Mouse (Mus musculus) intestine, embryonic 16.5 days (tissue): ENCODE results near the gene Mgat5. TPM values are rescaled to one million over a fixed set of nuclear protein-coding genes. Genes with fewer than 3 reads are reported as not detected.

Experiments used
- ATAC-seq: fragments of 200-750 bp; cut with Nextera tagmentation; 2 replicates; pipeline ENCODE4 v1.8.0; 2017; ENCODE audit warnings: moderate TSS enrichment, moderate library complexity
- H3K27ac ChIP-seq: fragments of 300-500 bp; sonication (generic); 2 replicates; pipeline ENCODE4 v1.5.1; 2014; ENCODE audit warnings: mild to moderate bottlenecking, low read length
- H3K27me3 ChIP-seq: fragments of 300-500 bp; sonication (generic); replicated peaks from 2 replicates; pipeline ENCODE4 v1.6.1; 2014; ENCODE audit warnings: low read length, control low read depth, mixed read lengths; ENCODE audit not compliant: control insufficient read depth, insufficient read depth
- H3K36me3 ChIP-seq: fragments of 300-500 bp; sonication (generic); 2 replicates; pipeline ENCODE4 v1.6.1; 2014; ENCODE audit warnings: low read length, control low read depth; ENCODE audit not compliant: control insufficient read depth, insufficient read depth
- H3K4me1 ChIP-seq: fragments of 300-500 bp; sonication (generic); 2 replicates; pipeline ENCODE4 v1.6.1; 2014; ENCODE audit warnings: low read length, control low read depth, mixed read lengths; ENCODE audit not compliant: control insufficient read depth, insufficient read depth
- H3K4me2 ChIP-seq: fragments of 300-500 bp; sonication (generic); 2 replicates; pipeline ENCODE4 v1.6.1; 2014; ENCODE audit warnings: low read depth, low read length, control low read depth
- H3K4me3 ChIP-seq: fragments of 300-500 bp; sonication (generic); 2 replicates; pipeline ENCODE4 v1.5.1; 2014; ENCODE audit warnings: mild to moderate bottlenecking, low read length
- H3K9ac ChIP-seq: fragments of 300-500 bp; sonication (generic); 2 replicates; pipeline ENCODE4 v1.6.1; 2014; ENCODE audit warnings: low read depth, low read length
- H3K9me3 ChIP-seq: fragments of 300-500 bp; sonication (generic); 2 replicates; pipeline ENCODE4 v1.6.1; 2016; ENCODE audit warnings: low read length, control low read depth; ENCODE audit not compliant: control insufficient read depth
- WGBS: fragments of 180-500 bp; shearing (Covaris S2); extraction: QIAGEN DNeasy Blood & Tissue Kit; methylation state at CpG from one replicate; pipeline ENCODE4 v1.1.7; 2014; 5-methylcytosine and 5-hydroxymethylcytosine counted together
- polyA plus RNA-seq: library from polyadenylated mRNA; unstranded; fragments of >200 nt; fragmentation: Nextera tagmentation; extraction: Ambion mirVana; gene quantifications from 2 replicates; pipeline ENCODE4 v1.2.1, GENCODE M21; 2015

Gene Mgat5
- polyA plus RNA-seq, 1 experiment from 2014 or later: 5.9 TPM

DNA sequence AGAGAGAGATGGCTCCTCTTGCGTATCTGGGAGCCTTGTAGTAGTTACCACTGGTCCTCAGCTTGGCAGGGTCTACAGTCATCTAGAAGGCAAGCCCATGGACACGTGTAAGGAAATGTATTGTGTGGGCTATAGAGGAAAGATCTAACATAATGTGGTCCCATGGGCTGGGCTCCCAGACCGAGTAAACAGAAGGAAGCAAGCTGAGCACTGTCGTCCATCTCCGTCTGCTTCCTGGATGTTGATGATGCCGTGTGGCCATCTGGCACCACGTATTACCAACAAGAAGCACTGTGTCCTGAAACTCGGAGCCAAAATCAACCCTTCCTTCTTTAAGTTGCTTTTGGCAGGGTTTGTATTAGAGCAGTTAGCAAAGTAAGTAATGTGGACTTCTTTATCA is 163.7 kb downstream of the Mgat5 start:
- Histone ChIP-seq H3K27me3 (no peaks in the 10 kb centered on the region), H3K4me3 (no peak overlapping the region), H3K9me3 (no peaks in the 10 kb centered on the region), H3K27ac (no peak overlapping the region), H3K4me1 (no peaks in the 10 kb centered on the region), H3K4me2 (no peak overlapping the region), H3K36me3 (0 out of 2 replicates have a peak, but pooled peaks cover 3% of the 10 kb centered on the region), H3K9ac (no peak overlapping the region)
- ATAC-seq: no peak
- 71% methylated on average over 8 of the region's 8 CpGs for WGBS

DNA sequence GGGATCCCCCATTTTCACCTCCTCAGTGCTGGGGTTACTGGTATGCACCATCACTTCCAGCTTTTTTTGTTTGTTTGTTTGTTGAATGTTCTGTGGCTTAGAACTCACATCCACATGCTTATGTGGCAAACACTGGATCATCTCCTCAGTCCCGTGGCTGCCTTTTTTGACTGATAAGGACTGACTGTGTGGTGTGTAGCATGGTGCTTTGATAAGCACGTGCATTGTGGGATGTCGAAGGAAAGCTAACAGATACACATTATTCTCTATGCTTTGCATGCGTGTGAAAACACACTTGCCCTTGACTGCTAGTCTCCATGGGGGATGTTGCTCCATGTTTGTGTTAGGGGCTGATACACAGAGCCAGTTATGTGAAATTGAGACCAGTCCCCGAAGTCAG is 164.7 kb downstream of the Mgat5 start:
- Histone ChIP-seq H3K27ac (no peak overlapping the region), H3K27me3 (no peaks in the 10 kb centered on the region), H3K9me3 (no peaks in the 10 kb centered on the region), H3K36me3 (0 out of 2 replicates have a peak, but pooled peaks cover 3% of the 10 kb centered on the region), H3K4me1 (no peaks in the 10 kb centered on the region), H3K9ac (no peak overlapping the region), H3K4me3 (no peak overlapping the region), H3K4me2 (no peak overlapping the region)
- WGBS: 95% methylated on average over 5 of the region's 5 CpGs
- no peak for ATAC-seq

DNA sequence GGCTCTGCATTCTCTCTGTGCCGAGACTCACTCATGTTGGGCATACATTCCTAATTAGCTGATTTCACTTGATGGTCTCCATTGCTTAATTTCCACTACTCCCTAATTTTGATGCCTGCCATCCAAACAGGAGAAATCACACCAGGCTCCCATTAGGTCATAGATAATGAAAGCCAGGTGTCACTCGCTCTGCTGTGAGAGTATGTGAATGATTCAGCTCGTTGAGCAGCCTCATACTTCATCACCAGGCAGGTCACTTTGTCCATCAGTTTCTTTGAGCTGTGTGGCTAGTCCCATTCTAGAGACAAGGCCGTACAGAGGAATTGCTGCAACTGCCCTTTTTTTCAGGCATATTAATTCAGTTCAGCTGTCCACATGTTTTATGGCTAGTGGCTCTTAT is 167.3 kb downstream of the Mgat5 start:
- ATAC-seq: no peak
- no peaks in the 10 kb centered on the region for H3K36me3 ChIP-seq
- no peaks in the 10 kb centered on the region for H3K27me3 ChIP-seq
- no peak overlapping the region for H3K9ac ChIP-seq
- H3K4me3 ChIP-seq: no peak overlapping the region
- no peaks in the 10 kb centered on the region for H3K9me3 ChIP-seq
- no peak overlapping the region for H3K4me2 ChIP-seq
- 77% methylated on average over 4 of the region's 4 CpGs for WGBS
- H3K4me1 ChIP-seq: no peaks in the 10 kb centered on the region
- no peak overlapping the region for H3K27ac ChIP-seq

DNA sequence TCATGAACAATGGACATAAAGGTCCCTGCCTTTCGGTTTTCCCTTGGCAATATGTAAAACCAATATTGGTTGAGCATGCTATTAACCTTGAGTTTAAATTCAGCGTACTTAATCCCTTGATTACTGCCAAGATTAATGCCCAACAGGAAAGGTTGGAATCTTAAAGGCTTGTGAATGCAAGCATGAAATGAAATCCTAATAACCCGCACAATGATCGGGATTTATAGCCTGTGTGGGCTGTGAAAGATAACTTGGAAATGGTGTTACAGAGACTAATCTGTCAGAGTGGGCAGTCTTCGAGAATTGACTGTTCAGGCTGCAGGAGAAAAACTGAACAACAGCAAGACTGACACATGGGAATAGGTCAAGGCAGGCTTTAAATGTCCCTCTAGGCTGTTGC is 168.7 kb downstream of the Mgat5 start:
- 67% methylated on average over 5 of the region's 5 CpGs for WGBS
- H3K4me3 ChIP-seq: no peak overlapping the region
- no peaks in the 10 kb centered on the region for H3K9me3 ChIP-seq
- no peak for ATAC-seq
- H3K4me1 ChIP-seq: no peaks in the 10 kb centered on the region
- no peak overlapping the region for H3K27ac ChIP-seq
- H3K9ac ChIP-seq: no peak overlapping the region
- no peaks in the 10 kb centered on the region for H3K27me3 ChIP-seq
- H3K36me3 ChIP-seq: no peaks in the 10 kb centered on the region
- no peak overlapping the region for H3K4me2 ChIP-seq

DNA sequence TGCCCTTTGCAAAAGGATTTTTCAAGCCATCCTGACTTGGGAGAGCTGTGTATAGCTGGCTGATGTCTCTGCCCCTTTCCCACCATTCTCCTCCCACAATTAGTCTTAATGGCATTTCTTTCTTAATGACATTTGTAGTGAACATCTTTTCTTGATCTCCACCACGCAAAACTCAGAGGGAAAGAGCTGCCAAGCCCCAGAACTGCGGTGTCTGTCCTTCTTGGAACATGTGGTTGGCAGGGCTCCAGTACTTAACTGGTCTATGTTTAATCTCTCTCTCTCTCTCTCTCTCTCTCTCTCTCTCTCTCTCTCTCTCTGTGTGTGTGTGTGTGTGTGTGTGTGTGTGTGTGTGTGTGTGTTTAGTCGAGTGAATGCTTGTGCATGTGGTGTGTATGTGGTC is 169.3 kb downstream of the Mgat5 start:
- H3K4me2 ChIP-seq: no peak overlapping the region
- no peaks in the 10 kb centered on the region for H3K4me1 ChIP-seq
- H3K9me3 ChIP-seq: no peaks in the 10 kb centered on the region
- no peak overlapping the region for H3K4me3 ChIP-seq
- ATAC-seq: no peak
- no peak overlapping the region for H3K9ac ChIP-seq
- 56% methylated on average over 3 of the region's 3 CpGs for WGBS
- H3K27me3 ChIP-seq: no peaks in the 10 kb centered on the region
- no peaks in the 10 kb centered on the region for H3K36me3 ChIP-seq
- no peak overlapping the region for H3K27ac ChIP-seq

DNA sequence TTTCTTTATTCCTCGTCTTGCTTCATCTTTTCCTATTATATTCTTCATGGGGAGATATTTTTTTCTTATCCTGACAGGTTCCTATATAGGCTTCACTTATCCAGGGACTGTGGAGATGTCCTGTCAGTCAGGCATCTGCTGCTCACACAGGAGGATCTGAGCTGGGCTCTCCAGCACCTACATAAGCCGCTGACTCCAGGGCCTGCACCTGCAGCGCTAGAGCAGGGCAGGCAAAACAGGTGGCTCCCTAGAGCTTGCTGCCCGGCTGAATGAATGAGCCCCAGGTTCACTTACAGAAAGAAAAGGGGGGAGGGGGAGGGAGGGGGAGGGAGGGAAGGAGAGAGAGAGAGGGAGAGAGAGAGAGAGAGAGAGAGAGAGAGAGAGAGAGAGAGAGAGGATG is 175.3 kb downstream of the Mgat5 start:
- H3K4me3 ChIP-seq: no peak overlapping the region
- H3K36me3 ChIP-seq: no peaks in the 10 kb centered on the region
- no peaks in the 10 kb centered on the region for H3K9me3 ChIP-seq
- WGBS: 46% methylated on average over 4 of the region's 4 CpGs
- H3K27me3 ChIP-seq: no peaks in the 10 kb centered on the region
- ATAC-seq: no peak
- no peak overlapping the region for H3K9ac ChIP-seq
- no peak overlapping the region for H3K27ac ChIP-seq
- peaks cover 5% of the 10 kb centered on the region; the same call in 1 of the 2 replicates for H3K4me1 ChIP-seq
- no peak overlapping the region for H3K4me2 ChIP-seq

DNA sequence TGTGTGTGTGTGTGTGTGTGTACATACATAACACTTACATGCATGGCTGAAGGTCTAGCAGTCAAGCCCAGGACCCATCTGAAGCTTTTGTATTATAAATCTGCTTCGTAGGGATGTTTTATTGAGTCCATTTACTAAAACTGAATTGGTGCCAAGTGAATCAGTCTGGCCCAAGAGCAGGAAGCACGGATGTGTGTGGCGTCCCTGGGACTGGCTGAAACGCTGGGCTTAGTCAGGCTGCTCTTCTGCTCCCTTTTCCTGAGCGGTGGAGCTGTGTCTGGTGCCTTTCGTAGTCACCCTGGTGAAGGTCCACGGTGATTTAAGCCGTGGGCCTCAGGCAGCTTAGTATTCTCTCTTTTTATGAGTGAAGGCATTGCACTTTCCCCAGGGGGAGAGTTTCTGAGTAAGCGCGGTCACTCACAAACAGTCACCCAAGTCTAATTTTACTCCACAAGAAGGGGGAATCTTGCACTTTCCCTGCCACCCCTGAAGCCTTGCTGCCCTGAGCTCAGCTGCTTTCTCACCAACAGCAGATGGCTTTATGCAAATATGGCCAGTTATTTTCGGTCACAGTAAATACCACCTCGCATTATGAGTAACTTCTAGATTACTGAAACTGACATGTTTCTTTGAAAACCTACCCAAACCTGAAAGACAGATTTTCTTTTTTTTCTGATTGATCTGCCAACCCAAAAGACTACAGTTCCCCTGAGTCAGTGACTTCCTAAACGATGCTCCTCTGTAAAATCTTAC is 176.1 kb downstream of the Mgat5 start:
- Histone ChIP-seq H3K36me3 (no peaks in the 10 kb centered on the region), H3K4me3 (no peak overlapping the region), H3K4me1 (peaks cover 5% of the 10 kb centered on the region; the same call in 1 of the 2 replicates), H3K9ac (no peak overlapping the region), H3K4me2 (no peak overlapping the region), H3K27me3 (no peaks in the 10 kb centered on the region), H3K9me3 (no peaks in the 10 kb centered on the region), H3K27ac (no peak overlapping the region)
- WGBS: 50% methylated on average over 13 of the region's 13 CpGs
- peak; percentile 59 for ATAC-seq

DNA sequence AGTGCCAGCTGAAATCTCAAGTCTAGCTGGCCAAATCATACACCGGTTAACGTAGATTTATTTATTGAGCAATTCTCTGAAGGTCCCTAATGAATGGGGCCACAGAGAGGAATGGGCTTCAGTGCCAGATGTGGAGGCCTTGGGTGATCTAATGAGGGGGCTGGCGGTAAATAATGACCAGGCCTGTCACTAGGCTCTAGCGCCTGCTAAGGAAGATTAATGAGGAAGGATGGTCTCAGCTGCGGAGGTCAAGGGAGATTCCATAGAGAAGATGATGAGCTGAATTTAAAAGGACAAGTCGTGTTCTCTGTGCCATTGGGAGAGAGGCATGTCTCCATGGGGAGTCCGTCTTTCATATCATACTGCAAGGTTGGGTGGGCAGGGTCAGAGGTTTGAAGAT is 178.3 kb downstream of the Mgat5 start:
- no peak overlapping the region for H3K27ac ChIP-seq
- no peak overlapping the region for H3K9ac ChIP-seq
- no peaks in the 10 kb centered on the region for H3K9me3 ChIP-seq
- ATAC-seq: no peak
- H3K36me3 ChIP-seq: no peaks in the 10 kb centered on the region; the same call in 1 of the 2 replicates
- H3K4me1 ChIP-seq: peaks cover 5% of the 10 kb centered on the region; the same call in 1 of the 2 replicates
- H3K27me3 ChIP-seq: no peaks in the 10 kb centered on the region
- no peak overlapping the region for H3K4me3 ChIP-seq
- no peak overlapping the region for H3K4me2 ChIP-seq
- 74% methylated on average over 7 of the region's 7 CpGs for WGBS

DNA sequence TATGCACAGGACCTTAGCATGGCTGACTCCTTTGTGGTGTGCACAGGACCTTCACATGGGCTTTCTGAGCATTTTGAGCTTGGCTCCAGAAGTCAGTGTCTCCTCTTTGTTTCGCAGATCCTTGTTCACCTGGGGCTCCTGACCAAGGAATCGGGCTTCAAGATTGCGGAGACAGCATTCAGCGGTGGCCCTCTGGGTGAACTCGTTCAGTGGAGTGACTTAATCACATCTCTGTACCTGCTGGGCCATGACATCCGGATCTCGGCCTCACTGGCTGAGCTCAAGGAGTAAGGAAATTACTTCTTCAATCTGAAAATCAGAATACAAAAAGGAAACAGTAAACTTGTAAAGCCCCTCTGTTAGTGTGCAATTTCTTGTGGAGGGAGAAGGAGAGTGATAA is 182.4 kb downstream of the Mgat5 start:
- peaks cover 6% of the 10 kb centered on the region for H3K36me3 ChIP-seq
- H3K4me1 ChIP-seq: no peaks in the 10 kb centered on the region
- 88% methylated on average over 7 of the region's 7 CpGs for WGBS
- H3K4me2 ChIP-seq: no peak overlapping the region
- H3K4me3 ChIP-seq: no peak overlapping the region
- H3K27me3 ChIP-seq: no peaks in the 10 kb centered on the region
- H3K27ac ChIP-seq: no peak overlapping the region
- H3K9me3 ChIP-seq: no peaks in the 10 kb centered on the region
- no peak overlapping the region for H3K9ac ChIP-seq
- ATAC-seq: no peak

DNA sequence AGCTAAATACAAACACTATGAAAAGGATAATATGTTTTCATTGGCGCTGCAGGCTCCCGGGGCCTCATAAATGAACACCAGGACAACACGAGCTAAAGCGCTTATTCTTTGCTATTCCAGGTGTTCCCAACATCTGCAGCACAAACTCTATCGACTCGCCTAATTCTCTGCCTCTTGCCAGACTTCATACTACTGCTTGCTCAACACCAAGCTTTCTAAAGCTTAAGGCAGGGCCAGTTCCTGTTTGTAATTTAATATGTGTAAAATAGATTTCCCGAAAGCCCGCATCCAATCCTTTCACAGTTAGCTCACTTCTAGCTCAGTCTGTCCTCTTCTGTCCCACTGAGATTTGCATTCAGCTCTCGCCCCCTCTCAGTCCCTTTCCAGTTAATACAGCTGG is 182.8 kb downstream of the Mgat5 start:
- Histone ChIP-seq H3K4me1 (no peaks in the 10 kb centered on the region), H3K9me3 (no peaks in the 10 kb centered on the region), H3K9ac (no peak overlapping the region), H3K36me3 (peaks cover 6% of the 10 kb centered on the region), H3K27ac (no peak overlapping the region), H3K4me3 (no peak overlapping the region), H3K4me2 (no peak overlapping the region), H3K27me3 (no peaks in the 10 kb centered on the region)
- 89% methylated on average over 9 of the region's 9 CpGs for WGBS
- ATAC-seq: no peak
